Mouse (Mus musculus) limb, embryonic 14.5 days (tissue): Measurements from ENCODE around the gene Grm4. TPM values are rescaled to one million over a fixed set of nuclear protein-coding genes. Genes with fewer than 3 reads are reported as not detected.

ENCODE experiments used
- ATAC-seq: fragments of 200-750 bp; cut with Nextera tagmentation; 2 replicates; pipeline ENCODE4 v1.8.0; 2017; ENCODE audit warnings: low read depth, moderate number of reproducible peaks, moderate TSS enrichment; ENCODE audit not compliant: low FRiP score
- DNase-seq: peaks from one replicate; pipeline ENCODE4 v3.0.0-alpha.2; 2015; ENCODE audit warnings: low spot score
- H3K27ac ChIP-seq: fragments of 300-500 bp; sonication (generic); replicated peaks from 2 replicates; pipeline ENCODE4 v1.5.1; 2014; ENCODE audit warnings: low read depth, mild to moderate bottlenecking, low read length, moderate library complexity, mixed read lengths
- H3K27me3 ChIP-seq: fragments of 300-500 bp; sonication (generic); 2 replicates; pipeline ENCODE4 v1.6.1; 2014; ENCODE audit warnings: low read length, mixed read lengths; ENCODE audit not compliant: control insufficient read depth, insufficient read depth
- H3K36me3 ChIP-seq: fragments of 300-500 bp; sonication (generic); 2 replicates; pipeline ENCODE4 v1.6.1; 2014; ENCODE audit warnings: mild to moderate bottlenecking, low read length, moderate library complexity, mixed read lengths; ENCODE audit not compliant: control insufficient read depth, insufficient read depth
- H3K4me1 ChIP-seq: fragments of 300-500 bp; sonication (generic); 2 replicates; pipeline ENCODE4 v1.6.1; 2014; ENCODE audit warnings: antibody characterized with exemption, low read length, mixed read lengths; ENCODE audit not compliant: control insufficient read depth, insufficient read depth
- H3K4me2 ChIP-seq: fragments of 300-500 bp; sonication (generic); replicated peaks from 2 replicates; pipeline ENCODE4 v1.6.1; 2014; ENCODE audit warnings: low read depth, mild to moderate bottlenecking, low read length, moderate library complexity; ENCODE audit not compliant: severe bottlenecking
- H3K4me3 ChIP-seq: fragments of 300-500 bp; sonication (generic); replicated peaks from 2 replicates; pipeline ENCODE4 v1.5.1; 2014; ENCODE audit warnings: low read length
- H3K9ac ChIP-seq: fragments of 300-500 bp; sonication (generic); 2 replicates; pipeline ENCODE4 v1.6.1; 2014; ENCODE audit warnings: mild to moderate bottlenecking, low read depth, low read length, moderate library complexity; ENCODE audit not compliant: severe bottlenecking
- H3K9me3 ChIP-seq: fragments of 300-500 bp; sonication (generic); 2 replicates; pipeline ENCODE4 v1.6.1; 2016; ENCODE audit warnings: low read length; ENCODE audit not compliant: control insufficient read depth
- POLR2A ChIP-seq: fragments of 200-500 bp; IDR thresholded peaks from 2 replicates; pipeline ENCODE4 v1.8.0; 2012; ENCODE audit warnings: inconsistent platforms, mild to moderate bottlenecking, moderate library complexity, borderline replicate concordance; ENCODE audit not compliant: insufficient read depth, insufficient read length; ENCODE audit errors: extremely low read depth
- WGBS: fragments of 180-500 bp; shearing (Covaris S2); extraction: QIAGEN DNeasy Blood & Tissue Kit; methylation state at CpG from one replicate; pipeline ENCODE4 v1.1.7; 2014; 5-methylcytosine and 5-hydroxymethylcytosine counted together
- polyA plus RNA-seq, 2 experiments: library from polyadenylated mRNA; depleted of rRNA in 1 of 2; stranded (reverse) in 1 of 2; unstranded in 1 of 2; fragments of >200 nt; fragmentation: Nextera tagmentation in 1 of 2; extraction: Ambion mirVana in 1 of 2; gene quantifications; 2 replicates each; pipeline versions ENCODE4 v1.2.1 to v1.2.3; 2012 to 2014

The Grm4 gene
- polyA plus RNA-seq, 2 experiments: 1.0 to 1.6 TPM

- no peak for TF ChIP-seq POLR2A
- H3K27me3 ChIP-seq: peaks cover 55% of the 10 kb centered on the region
- 46% methylated on average over 9 of the region's 9 CpGs for WGBS
- DNase-seq (no peak), ATAC-seq (no peak)
- H3K9me3 ChIP-seq: no peaks in the 10 kb centered on the region
- H3K4me1 ChIP-seq: peaks cover 20% of the 10 kb centered on the region
- no peak overlapping the region for H3K27ac ChIP-seq
- no peaks in the 10 kb centered on the region for H3K36me3 ChIP-seq
- no peak overlapping the region for H3K4me3 ChIP-seq
- no peak overlapping the region for H3K4me2 ChIP-seq
- no peak overlapping the region for H3K9ac ChIP-seq
Measured at GRCm38 (mm10) chr17:27510258-27511124, 10.7 kb downstream of the Grm4 start.

GRCm38 (mm10) chr17:27509056-27509455, 12.1 kb downstream of the Grm4 start:
- no peak overlapping the region for H3K4me3 ChIP-seq
- no peaks in the 10 kb centered on the region for H3K9me3 ChIP-seq
- DNase-seq: no peak
- peaks cover 41% of the 10 kb centered on the region for H3K27me3 ChIP-seq
- H3K9ac ChIP-seq: no peak overlapping the region
- no peak for ATAC-seq
- no peak overlapping the region for H3K4me2 ChIP-seq
- no peaks in the 10 kb centered on the region for H3K36me3 ChIP-seq
- no peak overlapping the region for H3K27ac ChIP-seq
- no peak for TF ChIP-seq POLR2A
- WGBS: 78% methylated on average over 5 of the region's 5 CpGs
- peaks cover 27% of the 10 kb centered on the region for H3K4me1 ChIP-seq

GRCm38 (mm10) chr17:27508513-27508912, 12.7 kb downstream of the Grm4 start:
- H3K36me3 ChIP-seq: no peaks in the 10 kb centered on the region
- H3K4me2 ChIP-seq: no peak overlapping the region
- 68% methylated on average over 5 of the region's 5 CpGs for WGBS
- DNase-seq (no peak), ATAC-seq (no peak)
- no peak overlapping the region for H3K9ac ChIP-seq
- peaks cover 24% of the 10 kb centered on the region for H3K4me1 ChIP-seq
- H3K27me3 ChIP-seq: peaks cover 36% of the 10 kb centered on the region
- H3K4me3 ChIP-seq: no peak overlapping the region
- TF ChIP-seq POLR2A: no peak
- H3K27ac ChIP-seq: no peak overlapping the region
- H3K9me3 ChIP-seq: no peaks in the 10 kb centered on the region

GRCm38 (mm10) chr17:27508002-27508401, 13.2 kb downstream of the Grm4 start:
- peaks cover 23% of the 10 kb centered on the region for H3K4me1 ChIP-seq
- no peak overlapping the region for H3K27ac ChIP-seq
- peaks cover 35% of the 10 kb centered on the region for H3K27me3 ChIP-seq
- H3K9me3 ChIP-seq: no peaks in the 10 kb centered on the region
- DNase-seq (no peak), ATAC-seq (no peak)
- no peak overlapping the region for H3K4me3 ChIP-seq
- no peak overlapping the region for H3K4me2 ChIP-seq
- H3K9ac ChIP-seq: no peak overlapping the region
- TF ChIP-seq POLR2A: no peak
- 71% methylated on average over 12 of the region's 12 CpGs for WGBS
- no peaks in the 10 kb centered on the region for H3K36me3 ChIP-seq

- Histone ChIP-seq H3K9ac (no peak overlapping the region), H3K4me1 (peaks cover 22% of the 10 kb centered on the region), H3K36me3 (no peaks in the 10 kb centered on the region), H3K4me3 (no peak overlapping the region), H3K27ac (no peak overlapping the region), H3K9me3 (no peaks in the 10 kb centered on the region), H3K4me2 (no peak overlapping the region), H3K27me3 (peaks cover 35% of the 10 kb centered on the region)
- DNase-seq: no peak
- 83% methylated on average over 7 of the region's 7 CpGs for WGBS
- TF ChIP-seq POLR2A: no peak
- ATAC-seq: no peak
Measured at GRCm38 (mm10) chr17:27507591-27507945, 13.6 kb downstream of the Grm4 start.
